ENCODE assay signal across 13 mouse cellular contexts in the genomic region with DNA sequence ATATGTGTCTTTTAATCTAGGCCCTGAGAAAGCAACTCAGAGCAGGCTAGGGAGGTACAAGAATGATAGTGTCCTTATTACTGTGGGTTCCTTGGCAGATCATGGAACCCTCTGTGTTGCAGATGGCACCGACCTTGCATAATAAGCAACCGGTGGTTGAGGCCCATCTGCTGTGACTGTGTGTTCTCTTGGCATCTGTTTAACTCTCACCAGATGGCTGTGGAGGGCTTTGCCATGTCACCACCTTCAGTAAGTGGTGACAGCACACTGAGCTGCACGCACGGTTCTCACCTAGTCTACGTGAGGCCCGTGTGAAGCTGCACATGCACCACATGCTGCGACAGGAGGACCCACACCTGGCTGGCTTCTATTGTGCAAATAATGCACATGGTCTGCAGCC. TPM values are rescaled to one million over a fixed set of nuclear protein-coding genes. Genes with fewer than 3 reads are reported as not detected.
A peak's percentile ranks its signal among the peaks of the same experiment; 100 is the strongest.
DNase-seq lines count a peak whose midpoint lies in the region; ATAC-seq lines count a peak whose summit lies in the region.
"Had no signal": no experiment of that assay in that cellular context is flagged by ENCODE, and none has a peak within 500 bp of the region (broad histone marks: within the 10 kb centered on the region; RNA-seq: fewer than 3 reads in every experiment).

No protein-coding gene starts in this region.

- 67% methylated on average over 7 of the region's 7 CpGs for WGBS in hindbrain, embryonic 14.5 days
- WGBS in hindbrain, embryonic 10.5 days, result 90% methylated on average over 7 of the region's 7 CpGs
- WGBS in embryonic facial prominence, embryonic 10.5 days, result 86% methylated on average over 7 of the region's 7 CpGs

- H3K4me2 ChIP-seq in hindbrain, embryonic 14.5 days (replicated peaks), result no peak overlapping the region
- H3K4me2 ChIP-seq: lung, embryonic 15.5 days; midbrain, embryonic 15.5 days; stomach, embryonic 15.5 days had no signal

- H3K27ac ChIP-seq in hindbrain, embryonic 14.5 days, result no peak overlapping the region
- no peak overlapping the region for H3K27ac ChIP-seq in hindbrain, embryonic 10.5 days
- no peak overlapping the region for H3K27ac ChIP-seq in embryonic facial prominence, embryonic 10.5 days (replicated peaks)
- H3K27ac ChIP-seq: lung, embryonic 15.5 days; midbrain, embryonic 15.5 days; stomach, embryonic 15.5 days had no signal

- H3K9ac ChIP-seq in hindbrain, embryonic 14.5 days, result no peak overlapping the region
- H3K9ac ChIP-seq: lung, embryonic 15.5 days; midbrain, embryonic 15.5 days; stomach, embryonic 15.5 days had no signal

- no peak overlapping the region for H3K4me3 ChIP-seq in hindbrain, embryonic 14.5 days (replicated peaks; ENCODE audit: low read length)
- H3K4me3 ChIP-seq in hindbrain, embryonic 10.5 days, result no peak overlapping the region
- no peak overlapping the region for H3K4me3 ChIP-seq in embryonic facial prominence, embryonic 10.5 days
- H3K4me3 ChIP-seq: lung, embryonic 15.5 days; midbrain, embryonic 15.5 days; stomach, embryonic 15.5 days had no signal

- no peaks in the 10 kb centered on the region for H3K36me3 ChIP-seq in hindbrain, embryonic 14.5 days (replicated peaks; ENCODE audit: control insufficient read depth, insufficient read depth)
- no peaks in the 10 kb centered on the region for H3K36me3 ChIP-seq in hindbrain, embryonic 10.5 days
- H3K36me3 ChIP-seq in embryonic facial prominence, embryonic 10.5 days (replicated peaks), result no peaks in the 10 kb centered on the region
- H3K36me3 ChIP-seq: lung, embryonic 15.5 days; midbrain, embryonic 15.5 days; stomach, embryonic 15.5 days had no signal

- no peaks in the 10 kb centered on the region for H3K9me3 ChIP-seq in hindbrain, embryonic 14.5 days (ENCODE audit: control insufficient read depth, low read length)
- H3K9me3 ChIP-seq in hindbrain, embryonic 10.5 days, result 0 out of 2 replicates have a peak, but pooled peaks cover 3% of the 10 kb centered on the region
- H3K9me3 ChIP-seq in embryonic facial prominence, embryonic 10.5 days, result peaks cover 4% of the 10 kb centered on the region; the same call in 1 of the 2 replicates
- H3K9me3 ChIP-seq: lung, embryonic 15.5 days; midbrain, embryonic 15.5 days; stomach, embryonic 15.5 days had no signal

- DNase-seq in hindbrain, embryonic 14.5 days (ENCODE audit: low spot score), result peak; percentile 46
- DNase-seq in hindbrain, embryonic 10.5 days (ENCODE audit: low spot score), result no peak
- DNase-seq in cerebellum, adult 11 months, result peak; percentile 91
- peak; percentile 5 for DNase-seq in embryonic facial prominence, embryonic 10.5 days (ENCODE audit: low spot score)
- DNase-seq in layer of hippocampus, postnatal 36 days, result peak; percentile 81 to 82
- no peak for DNase-seq in gastrocnemius, postnatal 36 days
- DNase-seq in gastrocnemius, adult 8-10 months (ENCODE audit: low spot score in 2 of 2), result no peak
- DNase-seq in spleen, postnatal 10 days (ENCODE audit: low spot score in 2 of 2), result no peak

- intact Hi-C loops in gastrocnemius, postnatal 36 days (cut with DNase I), result no loop called here

- no peaks in the 10 kb centered on the region for H3K27me3 ChIP-seq in hindbrain, embryonic 14.5 days (ENCODE audit: control insufficient read depth, insufficient read depth, low read length)
- H3K27me3 ChIP-seq in hindbrain, embryonic 10.5 days (ENCODE audit: insufficient read depth, poor library complexity, severe bottlenecking), result no peaks in the 10 kb centered on the region
- H3K27me3 ChIP-seq in embryonic facial prominence, embryonic 10.5 days (replicated peaks; ENCODE audit: low read depth, poor library complexity, severe bottlenecking), result no peaks in the 10 kb centered on the region
- H3K27me3 ChIP-seq: lung, embryonic 15.5 days; midbrain, embryonic 15.5 days; stomach, embryonic 15.5 days had no signal

- H3K4me1 ChIP-seq in hindbrain, embryonic 14.5 days (replicated peaks; ENCODE audit: control insufficient read depth, insufficient read depth, low read length), result no peaks in the 10 kb centered on the region
- no peaks in the 10 kb centered on the region for H3K4me1 ChIP-seq in hindbrain, embryonic 10.5 days (replicated peaks)
- no peaks in the 10 kb centered on the region for H3K4me1 ChIP-seq in embryonic facial prominence, embryonic 10.5 days
- H3K4me1 ChIP-seq: lung, embryonic 15.5 days; midbrain, embryonic 15.5 days; stomach, embryonic 15.5 days had no signal

- ATAC-seq in hindbrain, embryonic 14.5 days (ENCODE audit: low FRiP score), result peak; percentile 53; the same call in 1 of the 2 replicates
- ATAC-seq: intestine, embryonic 16.5 days; midbrain, embryonic 15.5 days had no signal

RNA-seq across cellular contexts. Expression of a gene that starts 14.0 kb away (rescaled TPM):
- 5.3 and 5.5 TPM in 2 replicates for polyA plus RNA-seq in hindbrain, embryonic 14.5 days (2014; fragmentation: Nextera tagmentation; extraction: Ambion mirVana)
- 0.60 and 0.63 TPM in 2 replicates for polyA plus RNA-seq in hindbrain, embryonic 10.5 days (2016; fragmentation: Nextera tagmentation; extraction: Ambion mirVana)
- polyA plus RNA-seq in embryonic facial prominence, embryonic 10.5 days (2016; fragmentation: Nextera tagmentation; extraction: Ambion mirVana), result 0.24 and 0.32 TPM in 2 replicates
- 10 to 100 TPM; 48.7 to 57.1 TPM for total RNA-seq in layer of hippocampus, postnatal 36 days (2021)
- total RNA-seq in gastrocnemius, postnatal 36 days (2021), result under 1 TPM; 0.05 to 0.07 TPM
- not detected for total RNA-seq in gastrocnemius, adult 8-10 months (2022)
- total RNA-seq: heart, adult 8-10 months had no signal

RNA-seq across cellular contexts. Expression of a gene that starts 49.4 kb away (rescaled TPM):
- 1.3 and 2.6 TPM in 2 replicates for polyA plus RNA-seq in hindbrain, embryonic 14.5 days (2014; fragmentation: Nextera tagmentation; extraction: Ambion mirVana)
- 3.3 and 3.6 TPM in 2 replicates for polyA plus RNA-seq in hindbrain, embryonic 10.5 days (2016; fragmentation: Nextera tagmentation; extraction: Ambion mirVana)
- polyA plus RNA-seq in embryonic facial prominence, embryonic 10.5 days (2016; fragmentation: Nextera tagmentation; extraction: Ambion mirVana), result 1.5 and 1.7 TPM in 2 replicates
- total RNA-seq in layer of hippocampus, postnatal 36 days (2021), result 1 to 10 TPM; 2.2 to 2.9 TPM
- 1,000 to 10,000 TPM in 1 of 2 experiments, 100 to 1,000 TPM in 1; 882 to 1,236 TPM for total RNA-seq in gastrocnemius, postnatal 36 days (2021)
- 1,000 to 10,000 TPM in 3 of 4 experiments, 100 to 1,000 TPM in 1; 903 to 1,283 (median 1,111) TPM for total RNA-seq in gastrocnemius, adult 8-10 months (2022)

RNA-seq across cellular contexts. Expression of a gene that starts 57.6 kb away (rescaled TPM):
- polyA plus RNA-seq in hindbrain, embryonic 14.5 days (2014; fragmentation: Nextera tagmentation; extraction: Ambion mirVana), result 1.3 and 2.1 TPM in 2 replicates
- 0.95 and 1.1 TPM in 2 replicates for polyA plus RNA-seq in hindbrain, embryonic 10.5 days (2016; fragmentation: Nextera tagmentation; extraction: Ambion mirVana)
- 0.80 and 0.85 TPM in 2 replicates for polyA plus RNA-seq in embryonic facial prominence, embryonic 10.5 days (2016; fragmentation: Nextera tagmentation; extraction: Ambion mirVana)
- total RNA-seq in layer of hippocampus, postnatal 36 days (2021), result 1 to 10 TPM; 1.6 to 1.7 TPM
- total RNA-seq in gastrocnemius, postnatal 36 days (2021), result under 1 TPM; 0.48 to 0.62 TPM
- under 1 TPM; 0.32 to 0.54 (median 0.41) TPM for total RNA-seq in gastrocnemius, adult 8-10 months (2022)

Comparison
In these comparisons a context has a peak if more than half of its experiments do, and no peak if none do; other contexts are left out.
1. DNase-seq: peak in hindbrain, embryonic 14.5 days (single experiment), cerebellum, adult 11 months (single experiment), embryonic facial prominence, embryonic 10.5 days (single experiment) and layer of hippocampus, postnatal 36 days (2 of 2); none in hindbrain, embryonic 10.5 days (single experiment), gastrocnemius, postnatal 36 days (0 of 2), gastrocnemius, adult 8-10 months (0 of 2) and spleen, postnatal 10 days (0 of 2).
2. RNA of a gene that starts 14.0 kb away (total RNA-seq): 48.7 to 57.1 TPM in layer of hippocampus, postnatal 36 days; 0.05 to 0.07 TPM in gastrocnemius, postnatal 36 days and not detected in gastrocnemius, adult 8-10 months; every median in the first group is over 10 times any median in the second.
3. RNA of a gene that starts 49.4 kb away (total RNA-seq): 882 to 1,236 TPM in gastrocnemius, postnatal 36 days and 903 to 1,283 TPM in gastrocnemius, adult 8-10 months; 2.2 to 2.9 TPM in layer of hippocampus, postnatal 36 days; every median in the first group is over 100 times any median in the second.